Mouse (Mus musculus): Measurements from ENCODE around the gene Hoxd11.

Gene Hoxd11

DNA sequence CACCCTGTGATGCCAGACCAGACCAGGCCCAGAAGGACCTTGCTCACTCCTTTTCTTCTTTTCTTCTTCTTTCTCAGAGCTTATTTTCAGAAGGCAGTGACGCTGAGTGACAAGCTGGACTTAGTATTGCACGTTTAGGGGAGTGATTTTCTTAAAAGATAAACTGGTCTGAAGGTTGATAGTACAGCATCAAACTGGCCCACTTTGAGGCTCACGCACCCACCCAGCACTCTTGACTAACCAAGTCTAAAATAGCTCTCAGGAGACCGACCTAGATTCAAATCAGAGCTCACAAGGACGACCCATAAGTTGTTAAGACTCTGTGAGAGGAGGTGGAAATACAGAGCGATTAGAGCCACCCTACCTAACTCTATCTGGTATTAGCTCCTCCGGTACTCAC, 12.9 kb upstream of the Hoxd11 start:
- DNase-seq, result peak; percentile 14

DNA sequence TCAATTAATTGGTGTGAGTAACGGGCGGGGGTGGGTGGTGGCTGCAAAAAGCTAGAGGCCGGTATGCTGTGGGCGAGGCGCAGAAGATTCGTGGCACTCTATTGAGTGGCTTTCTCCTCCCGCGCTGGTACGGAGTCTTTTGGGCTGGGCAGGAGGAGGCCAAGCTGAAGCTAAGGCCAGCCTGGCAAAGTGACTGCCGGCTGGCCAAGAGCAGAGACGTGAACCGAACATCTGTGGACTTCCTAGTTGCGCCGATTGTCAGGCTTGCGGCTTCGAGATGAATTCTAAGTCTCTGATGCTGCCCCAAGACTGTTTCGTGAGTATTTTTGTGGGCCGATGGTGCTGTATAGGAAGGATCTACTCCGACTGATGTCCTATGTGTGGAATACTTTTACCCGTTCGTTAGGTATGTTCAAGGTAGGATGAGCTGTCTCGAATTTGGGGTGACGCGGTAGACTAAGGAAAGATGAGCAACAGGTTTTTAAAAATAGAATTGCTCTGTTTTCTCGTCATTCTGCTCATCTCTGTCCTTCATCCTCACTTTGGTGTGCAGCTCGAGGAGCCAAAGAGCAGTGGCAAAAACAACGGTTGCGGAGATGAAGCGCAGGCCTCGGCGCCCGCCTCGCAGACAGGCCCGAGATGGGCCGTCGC, 12.0 kb upstream of the Hoxd11 start:
- DNase-seq, result peak; percentile 58

DNA sequence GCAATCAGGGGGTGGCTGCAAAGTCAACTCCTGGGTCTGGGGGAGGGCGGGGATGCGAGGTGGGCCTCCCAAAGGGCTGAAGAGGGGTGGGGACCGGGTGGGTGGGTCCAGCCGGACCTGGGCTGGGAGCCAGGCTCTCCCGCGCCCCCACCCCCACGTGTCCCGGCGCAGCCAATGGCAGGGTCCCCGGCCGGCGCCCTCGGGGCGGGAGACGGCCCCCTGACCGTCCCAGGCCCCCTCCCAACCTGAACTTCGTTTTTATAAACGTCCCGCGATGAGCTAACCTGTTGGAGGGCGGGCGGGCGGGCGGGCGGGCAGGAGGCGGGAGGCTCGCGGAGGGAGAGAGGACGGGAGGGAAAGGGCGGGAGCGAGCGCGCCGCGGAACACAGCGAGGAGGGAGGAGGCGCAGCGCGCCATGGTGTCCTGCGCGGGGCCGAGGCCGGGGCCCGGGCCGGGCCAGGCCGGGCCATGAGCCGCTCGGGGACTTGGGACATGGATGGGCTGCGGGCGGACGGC, 11.5 kb upstream of the Hoxd11 start, which contains the start of gene Hoxd13:
TSS of gene Hoxd13 (plus strand) at position 469 of the 516 bp plus-strand sequence.
- DNase-seq, result no peak

DNA sequence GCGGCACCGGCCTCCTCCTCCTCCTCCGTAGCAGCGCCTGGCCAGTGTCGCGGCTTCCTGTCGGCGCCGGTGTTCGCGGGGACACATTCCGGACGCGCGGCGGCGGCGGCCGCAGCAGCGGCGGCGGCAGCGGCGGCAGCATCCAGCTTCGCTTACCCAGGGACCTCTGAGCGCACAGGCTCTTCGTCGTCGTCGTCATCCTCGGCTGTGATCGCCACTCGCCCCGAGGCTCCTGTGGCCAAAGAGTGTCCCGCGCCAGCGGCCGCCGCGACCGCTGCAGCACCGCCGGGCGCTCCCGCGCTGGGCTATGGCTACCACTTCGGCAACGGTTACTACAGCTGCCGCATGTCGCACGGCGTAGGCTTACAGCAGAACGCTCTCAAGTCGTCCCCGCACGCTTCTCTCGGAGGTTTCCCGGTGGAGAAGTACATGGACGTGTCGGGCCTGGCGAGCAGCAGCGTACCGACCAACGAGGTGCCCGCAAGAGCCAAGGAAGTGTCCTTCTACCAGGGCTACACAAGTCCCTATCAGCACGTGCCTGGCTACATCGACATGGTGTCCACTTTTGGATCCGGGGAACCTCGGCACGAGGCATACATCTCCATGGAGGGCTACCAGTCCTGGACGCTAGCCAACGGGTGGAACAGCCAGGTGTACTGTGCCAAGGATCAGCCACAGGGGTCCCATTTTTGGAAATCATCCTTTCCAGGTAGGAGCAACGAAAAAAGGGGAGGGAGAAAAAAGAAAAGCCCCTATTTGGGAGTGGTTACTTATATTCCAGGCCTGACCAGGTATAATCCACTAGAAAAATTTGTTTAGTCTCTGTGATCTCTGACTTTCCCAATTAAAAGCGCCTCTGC, 10.8 kb upstream of the Hoxd11 start:
- peak; percentile 61 for DNase-seq

DNA sequence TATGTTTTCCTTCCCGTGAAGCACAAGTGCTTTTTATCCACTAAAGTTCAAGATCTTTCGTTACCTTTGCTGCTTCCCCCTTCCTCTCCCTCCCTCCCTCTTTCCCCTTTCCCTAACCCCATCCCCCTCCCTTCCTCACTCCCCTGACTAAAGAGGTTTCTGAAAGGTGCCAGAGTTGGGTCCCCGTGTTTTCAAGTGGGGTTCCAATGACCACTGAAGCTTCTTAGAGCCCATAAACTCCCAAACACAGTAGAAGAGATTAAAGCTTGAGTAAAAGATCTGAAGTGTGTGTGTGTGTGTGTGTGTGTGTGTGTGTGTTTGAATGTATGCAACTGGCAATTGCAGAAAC, 10.2 kb upstream of the Hoxd11 start:
- no peak for DNase-seq

DNA sequence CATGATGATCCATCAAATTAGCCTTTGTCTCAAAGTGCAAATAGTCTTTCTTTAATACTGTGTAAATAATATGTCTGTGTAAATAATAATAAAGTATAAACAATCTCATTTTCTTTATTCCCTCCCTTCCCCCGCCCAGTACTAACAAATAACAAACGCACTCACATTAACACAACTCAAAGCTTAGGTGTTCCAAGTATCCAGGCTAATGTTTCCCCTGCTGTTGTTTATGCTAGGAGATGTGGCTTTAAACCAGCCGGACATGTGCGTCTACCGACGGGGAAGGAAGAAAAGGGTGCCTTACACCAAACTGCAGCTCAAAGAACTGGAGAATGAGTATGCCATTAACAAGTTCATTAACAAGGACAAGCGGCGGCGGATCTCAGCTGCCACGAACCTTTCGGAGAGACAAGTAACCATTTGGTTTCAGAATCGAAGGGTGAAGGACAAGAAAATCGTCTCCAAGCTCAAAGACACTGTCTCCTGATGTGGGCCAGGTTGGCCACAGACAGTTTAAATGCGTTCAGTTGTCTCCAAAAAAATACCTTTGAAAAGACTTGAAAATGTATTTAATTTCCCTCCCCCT, 9.6 kb upstream of the Hoxd11 start:
- peak; percentile 24 for DNase-seq

DNA sequence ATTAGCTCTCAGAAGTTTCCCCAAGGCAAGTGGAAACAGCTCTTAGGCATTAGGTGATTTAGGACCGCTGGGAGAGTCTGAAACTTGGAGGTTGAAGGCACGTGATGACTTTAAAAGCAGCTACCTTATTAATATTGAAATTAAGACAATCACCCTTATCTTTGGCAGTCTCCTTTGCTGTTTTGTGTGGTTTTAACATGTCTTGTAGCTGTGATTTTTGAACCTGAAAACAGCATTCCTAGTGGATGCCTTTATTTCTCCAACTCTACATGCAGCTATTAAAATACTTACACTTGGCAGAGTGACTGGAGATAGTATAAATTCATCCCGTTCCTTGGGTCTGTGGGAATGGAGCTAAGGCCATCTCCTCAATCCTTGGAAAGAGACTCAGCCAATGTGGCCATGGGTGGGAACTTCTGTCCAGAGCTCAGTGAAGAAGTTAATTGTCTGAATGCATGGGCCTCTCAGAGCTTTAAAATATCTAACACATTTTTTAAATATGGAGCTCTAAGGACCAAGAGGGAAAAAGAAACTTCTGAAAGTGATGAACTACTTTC, 8.6 kb upstream of the Hoxd11 start:
- DNase-seq, result no peak

DNA sequence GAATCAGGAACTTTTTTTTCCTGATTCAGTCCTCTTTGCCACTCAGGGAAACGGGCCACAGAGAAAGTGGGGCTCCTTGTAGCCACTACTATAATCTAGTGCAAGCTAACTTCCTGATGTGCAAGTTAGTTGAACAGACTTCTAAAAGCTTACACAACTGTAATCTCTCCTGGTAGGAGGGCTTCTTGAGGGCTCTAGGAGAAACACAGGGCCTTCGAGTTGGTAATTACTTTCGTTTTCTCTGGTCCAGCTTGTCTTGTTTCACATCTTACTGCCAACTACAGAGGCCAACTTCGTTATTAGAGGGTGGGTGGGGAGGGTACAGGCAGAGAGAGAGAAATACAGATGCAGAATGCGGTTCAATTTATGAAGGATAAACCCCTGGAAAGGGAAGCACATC, 7.5 kb upstream of the Hoxd11 start:
- DNase-seq, result no peak

DNA sequence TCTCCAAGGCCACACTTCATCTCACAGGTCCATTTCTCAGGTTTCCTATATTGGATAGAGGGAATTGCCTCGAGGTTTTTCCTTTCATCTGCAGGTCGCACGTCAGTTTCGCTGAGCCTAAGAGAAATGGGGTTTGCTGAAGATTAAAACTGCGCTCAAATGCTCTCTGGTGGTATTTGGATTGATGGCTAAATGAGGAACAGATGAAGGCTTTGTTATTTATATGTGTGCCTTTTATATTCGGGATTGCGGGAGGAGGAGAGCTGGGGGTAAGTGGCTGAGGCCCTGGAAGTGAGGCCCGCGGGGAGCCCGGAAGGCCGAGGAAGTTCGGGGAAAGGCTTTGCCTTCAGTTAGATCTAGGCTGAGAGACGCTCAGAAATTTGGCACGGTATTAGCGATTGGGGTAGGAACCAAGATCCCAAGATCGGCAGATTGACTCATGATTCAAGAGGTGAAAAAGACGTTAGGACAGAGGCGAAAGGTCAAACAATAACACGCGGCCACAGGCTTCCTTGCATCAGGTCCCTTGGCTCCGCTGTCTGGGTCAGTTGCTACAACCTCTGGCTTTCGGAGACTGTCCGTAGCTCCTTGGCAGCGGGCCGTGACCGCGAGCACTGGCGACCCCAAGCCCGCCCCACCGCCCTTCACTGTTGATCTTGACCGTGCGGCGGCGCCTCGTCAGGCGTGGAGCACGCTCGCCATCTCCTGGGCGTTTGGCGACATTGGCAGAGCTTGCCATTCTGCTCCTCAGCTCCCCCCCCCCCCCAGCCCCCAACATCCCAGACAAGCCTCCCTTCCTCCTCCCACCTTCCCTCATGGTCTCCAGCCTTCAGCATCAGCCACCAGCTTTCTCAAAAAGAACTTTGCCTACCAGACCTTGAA, 6.6 kb upstream of the Hoxd11 start:
- DNase-seq, result no peak

DNA sequence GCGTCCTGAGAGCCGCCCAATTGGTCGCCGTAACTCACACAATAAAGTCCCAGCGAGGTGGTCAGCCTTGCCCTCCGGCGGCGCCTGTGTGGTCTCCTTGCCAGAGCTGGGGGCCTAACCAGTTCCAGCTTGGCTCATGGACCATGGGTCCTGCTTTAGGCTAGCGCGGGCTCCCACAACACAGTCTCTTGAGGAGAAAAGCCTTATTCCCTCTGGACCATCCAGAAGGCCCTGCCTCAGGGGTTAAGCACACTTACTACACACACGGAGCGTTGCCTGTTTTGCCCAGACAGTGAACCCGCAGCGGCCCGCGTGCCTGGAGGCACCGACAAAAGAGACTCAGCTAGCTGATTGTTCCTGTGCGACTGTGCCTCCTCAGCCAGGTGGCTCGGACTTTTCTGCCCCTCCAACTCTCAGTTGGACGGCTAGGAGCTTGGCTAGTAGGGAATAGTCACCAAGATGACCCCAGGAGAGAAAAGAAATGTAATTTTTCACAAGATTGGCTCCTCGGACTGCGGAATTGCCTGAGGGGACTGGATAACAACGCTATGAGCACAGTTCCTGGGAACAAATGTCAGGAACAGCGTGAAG, 5.4 kb upstream of the Hoxd11 start:
- DNase-seq, result no peak

DNA sequence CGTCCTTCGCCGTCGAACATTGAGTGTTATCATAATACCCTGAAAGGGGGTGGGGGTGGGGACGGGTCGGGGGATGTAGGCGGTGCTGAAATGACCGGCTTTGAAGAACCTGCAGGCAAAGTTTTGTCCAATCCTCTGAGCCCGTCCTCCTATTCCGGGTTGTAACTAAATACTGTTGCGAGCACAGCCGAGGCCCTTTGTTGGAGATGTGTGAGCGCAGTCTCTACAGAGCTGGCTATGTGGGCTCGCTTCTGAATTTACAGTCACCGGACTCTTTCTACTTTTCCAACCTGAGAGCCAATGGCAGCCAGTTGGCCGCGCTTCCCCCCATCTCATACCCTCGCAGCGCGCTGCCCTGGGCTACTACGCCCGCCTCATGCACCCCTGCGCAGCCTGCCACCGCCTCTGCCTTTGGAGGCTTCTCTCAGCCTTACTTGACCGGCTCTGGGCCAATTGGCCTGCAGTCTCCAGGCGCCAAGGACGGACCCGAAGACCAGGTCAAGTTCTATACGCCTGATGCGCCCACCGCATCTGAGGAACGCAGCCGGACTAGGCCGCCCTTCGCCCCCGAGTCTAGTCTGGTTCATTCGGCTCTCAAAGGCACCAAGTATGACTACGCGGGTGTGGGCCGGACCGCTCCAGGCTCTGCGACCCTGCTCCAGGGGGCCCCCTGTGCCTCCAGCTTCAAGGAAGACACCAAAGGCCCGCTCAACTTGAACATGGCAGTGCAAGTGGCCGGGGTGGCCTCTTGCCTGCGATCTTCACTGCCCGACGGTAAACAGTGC, 4.3 kb upstream of the Hoxd11 start, which contains the start of gene Hoxd12:
TSS of gene Hoxd12 (plus strand) at position 133 of the 785 bp plus-strand sequence.
- no peak for DNase-seq

DNA sequence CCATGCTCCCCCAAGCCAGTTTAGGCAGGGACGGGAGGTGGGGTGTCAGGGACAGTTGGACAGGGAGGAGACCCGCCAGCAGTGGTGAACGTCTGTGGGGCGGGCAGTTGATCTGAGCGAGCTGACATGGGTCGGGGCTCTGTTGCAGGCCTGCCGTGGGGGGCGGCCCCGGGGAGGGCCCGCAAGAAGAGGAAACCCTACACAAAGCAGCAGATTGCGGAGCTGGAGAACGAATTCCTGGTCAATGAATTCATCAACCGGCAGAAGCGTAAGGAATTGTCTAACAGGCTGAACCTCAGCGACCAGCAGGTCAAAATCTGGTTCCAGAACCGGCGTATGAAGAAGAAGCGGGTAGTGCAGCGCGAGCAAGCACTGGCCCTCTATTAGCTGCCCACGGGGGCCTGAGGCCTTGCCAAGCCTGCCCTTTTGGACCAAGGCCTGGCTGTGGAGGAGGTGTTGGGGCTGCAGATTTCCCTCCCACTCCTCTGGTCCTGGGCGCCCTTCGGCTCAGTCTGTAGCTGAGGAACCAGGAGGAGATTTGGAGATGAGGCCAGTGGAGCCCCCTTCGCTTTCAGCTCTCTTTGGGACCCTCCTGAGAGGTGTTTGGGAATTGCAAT, 3.6 kb upstream of the Hoxd11 start:
- no peak for DNase-seq

DNA sequence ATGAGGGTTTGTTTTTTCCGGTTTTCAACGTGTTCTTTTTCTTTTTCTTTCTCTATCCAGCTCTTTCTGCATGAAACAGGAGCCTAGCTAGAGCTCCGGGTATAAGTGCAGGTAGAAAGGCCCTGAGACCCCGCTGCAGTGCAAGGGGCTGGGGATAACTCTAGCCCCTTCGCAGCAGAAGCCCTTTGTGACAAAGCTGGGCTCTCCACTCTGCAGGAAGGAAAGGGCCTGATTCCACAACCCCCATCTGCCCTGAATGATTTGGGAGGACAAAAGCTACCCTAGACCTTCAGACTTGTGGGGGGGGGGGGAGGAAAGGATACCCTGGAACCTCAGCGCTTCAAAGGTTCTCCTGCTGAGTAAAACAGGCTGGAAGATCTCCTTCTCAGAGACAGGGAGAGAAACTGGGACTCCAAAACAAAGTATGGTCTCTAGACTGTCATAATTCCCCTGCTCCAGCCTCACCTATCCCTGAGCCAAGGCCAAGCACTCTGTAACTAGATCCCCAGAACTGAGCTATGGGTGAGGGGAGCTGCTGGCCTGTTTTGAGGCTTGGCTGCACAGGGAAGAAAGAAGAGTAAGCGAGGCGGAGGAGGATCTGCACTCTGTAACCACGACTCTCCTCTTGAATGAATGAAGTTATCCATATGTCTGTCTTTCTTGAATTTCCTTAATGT, 2.8 kb upstream of the Hoxd11 start:
- no peak for DNase-seq

DNA sequence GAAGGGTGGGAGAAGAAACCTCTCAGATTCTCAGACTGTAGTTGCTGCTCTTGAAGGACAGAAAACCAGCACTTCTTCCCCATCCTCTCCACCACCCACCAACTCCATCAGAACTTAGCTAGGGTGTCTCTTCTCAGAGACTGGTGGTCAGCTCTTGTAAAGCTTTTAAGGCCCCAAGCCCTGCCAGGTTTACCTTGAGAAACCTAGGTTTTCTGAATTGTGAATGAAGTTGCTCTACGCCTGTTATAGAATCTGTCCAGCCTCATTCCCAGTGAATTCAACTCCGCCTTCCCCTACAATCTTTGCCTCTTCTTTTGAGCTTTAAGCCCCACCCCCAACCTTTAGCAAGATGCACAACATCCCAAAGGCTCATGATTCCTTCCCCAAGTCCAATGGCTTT, 2.3 kb upstream of the Hoxd11 start:
- no peak for DNase-seq

DNA sequence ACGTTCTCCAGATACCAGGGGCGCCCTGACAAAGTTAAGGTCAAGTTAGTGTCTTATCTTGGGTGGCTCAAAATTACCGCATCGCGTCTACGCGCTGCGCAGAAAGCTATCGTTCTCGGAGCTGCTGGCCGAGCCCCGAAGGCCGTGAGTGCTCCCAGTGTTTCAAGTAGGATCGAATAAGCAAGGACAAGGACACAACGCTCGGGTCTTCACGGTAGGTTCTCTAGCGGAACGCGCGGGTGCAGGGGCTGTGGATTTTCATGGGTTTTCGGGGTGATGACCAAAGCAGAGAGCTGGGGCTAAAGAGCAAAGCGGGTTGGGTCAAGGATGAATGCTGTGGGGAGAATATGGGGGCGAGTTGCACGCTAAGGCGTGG, 227 bp downstream of the Hoxd11 start:
- no peak for DNase-seq

DNA sequence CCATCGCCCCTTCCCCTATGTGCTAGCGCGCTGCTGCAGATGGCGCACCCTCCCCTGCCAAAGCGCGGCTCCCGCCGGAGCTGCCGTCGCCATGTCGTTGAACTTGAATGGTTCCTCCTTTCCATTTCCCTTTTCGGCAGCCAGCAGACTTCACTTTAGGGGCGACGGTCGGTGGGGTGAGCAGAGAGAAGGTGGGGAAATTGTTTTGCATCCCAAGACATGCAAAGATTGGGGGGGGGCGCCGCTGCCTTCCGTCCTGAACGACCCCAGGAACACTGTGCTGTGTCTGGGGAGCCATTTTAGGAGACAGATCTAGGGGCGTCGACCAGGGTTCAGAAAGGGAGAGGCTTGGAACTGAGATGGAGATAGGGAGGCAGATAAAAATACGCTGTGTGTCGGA, 623 bp downstream of the Hoxd11 start:
- DNase-seq, result no peak

DNA sequence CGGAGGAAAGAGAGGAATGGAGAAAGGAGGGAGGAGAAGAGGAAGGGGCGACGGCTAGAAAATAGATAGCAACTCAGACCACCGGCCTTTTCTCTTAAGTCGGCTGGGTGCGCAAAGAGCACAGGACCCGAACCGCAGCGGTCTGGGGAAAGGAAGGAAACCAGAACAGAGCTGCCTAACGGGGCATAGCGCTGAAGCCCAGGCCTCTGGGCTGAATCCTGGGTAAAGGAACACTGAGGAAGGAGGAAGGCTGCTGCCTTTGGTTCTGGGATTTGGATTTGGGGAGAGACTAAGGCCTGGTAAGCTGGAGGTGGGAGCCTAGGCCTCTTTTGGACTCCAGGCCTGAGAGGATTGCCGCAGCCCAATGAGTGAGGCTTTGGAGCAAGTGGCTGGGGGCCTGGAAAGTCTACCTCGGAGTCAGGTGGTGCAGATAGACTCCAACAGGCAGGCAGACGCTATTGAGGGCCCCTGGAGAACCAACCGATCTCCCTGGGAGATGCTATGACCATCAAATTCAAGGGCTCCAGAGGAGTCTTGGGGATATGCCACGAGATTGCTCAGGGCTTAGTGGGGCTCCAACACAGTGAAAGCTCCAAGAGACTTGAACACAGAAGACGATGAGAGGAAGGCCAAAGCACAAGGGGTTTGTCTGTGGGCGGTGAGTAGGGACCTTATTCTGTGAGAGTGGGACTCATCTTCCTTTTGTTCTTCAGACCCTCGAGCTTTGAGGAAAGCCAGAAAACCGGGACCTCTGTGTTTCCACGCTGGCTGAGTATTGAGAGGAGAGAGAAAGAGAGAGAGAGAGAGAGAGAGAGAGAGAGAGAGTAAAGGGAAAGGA, 1.4 kb downstream of the Hoxd11 start:
- no peak for DNase-seq

DNA sequence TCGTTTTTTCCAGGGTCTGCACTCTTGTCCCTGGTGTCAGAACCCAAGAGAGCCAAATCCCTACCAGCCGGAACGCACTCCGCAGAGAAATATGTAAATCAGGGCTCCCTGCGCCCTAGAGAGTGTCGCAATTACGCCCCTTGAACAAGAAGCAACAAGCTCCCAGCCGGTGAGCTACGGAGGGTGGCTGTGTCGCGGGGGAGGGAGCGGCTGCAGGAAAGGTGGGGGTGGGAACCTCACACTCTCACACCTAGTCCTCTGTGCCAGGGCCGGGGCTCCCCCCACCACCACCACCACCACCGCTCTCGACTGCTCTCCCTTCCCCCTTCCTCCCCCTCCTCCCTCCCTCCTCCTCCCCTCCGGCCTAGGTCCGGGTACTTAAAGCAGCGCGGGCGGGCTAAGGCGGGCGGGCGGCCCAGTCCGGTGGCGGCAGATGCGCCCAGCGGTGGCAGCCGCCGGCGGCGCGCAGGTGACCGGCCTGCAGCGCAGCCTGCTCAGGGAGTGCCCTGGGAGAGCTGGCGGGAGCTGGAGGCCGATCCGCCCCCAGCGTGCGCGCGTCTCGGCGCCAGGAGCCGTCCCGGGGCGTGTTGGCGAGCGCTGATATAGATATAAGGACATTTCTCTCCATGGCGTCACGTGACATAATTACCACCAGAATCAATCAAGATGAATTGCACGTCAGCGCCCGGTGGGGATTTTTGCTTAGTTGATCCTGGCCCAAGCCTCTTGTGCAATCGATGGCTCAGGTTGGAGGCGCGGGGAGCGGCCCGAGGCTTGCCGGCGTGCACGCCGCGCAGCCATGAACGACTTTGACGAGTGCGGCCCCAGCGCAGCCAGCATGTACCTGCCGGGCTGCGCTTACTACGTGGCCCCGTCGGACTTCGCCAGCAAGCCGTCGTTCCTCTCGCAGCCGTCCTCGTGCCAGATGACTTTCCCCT, 2.5 kb downstream of the Hoxd11 start:
- DNase-seq, result peak; percentile 52
